Mouse (Mus musculus): ENCODE data around the gene Ap3b1. TPM values are rescaled to one million over a fixed set of nuclear protein-coding genes. Genes with fewer than 3 reads are reported as not detected.

The Ap3b1 gene
- total RNA-seq, 2 experiments from 2014 or later: 24.7 to 29.0 TPM

DNA sequence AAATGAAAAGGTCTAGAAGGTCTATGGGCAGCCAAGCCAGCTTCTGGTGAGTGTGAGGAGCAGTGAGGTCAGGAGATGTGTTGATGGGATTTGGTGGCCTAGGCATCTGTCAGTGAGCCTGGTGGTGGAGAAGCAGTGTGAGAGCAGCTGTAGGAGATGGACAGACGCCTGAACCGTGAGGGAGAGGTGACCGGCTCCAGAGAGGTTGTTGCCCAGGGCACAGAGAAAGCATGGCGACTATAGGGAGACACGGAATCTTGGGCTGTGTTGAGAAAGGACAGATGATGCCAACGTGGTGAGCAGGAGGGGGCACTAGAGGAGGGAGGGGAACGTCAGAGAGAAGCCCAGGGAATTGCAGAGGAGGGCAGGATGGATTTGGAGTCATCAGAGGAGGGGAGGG is 13.3 kb downstream of the Ap3b1 start:
- intact Hi-C loops (cut with DNase I): no loop called here
- DNase-seq: no peak

- intact Hi-C loops (cut with DNase I): no loop called here
- no peak for DNase-seq
Measured at GRCm38 (mm10) chr13:94374131-94374530, 15.4 kb downstream of the Ap3b1 start.

- no peak for DNase-seq
- intact Hi-C loops (cut with DNase I): no loop called here
Measured at GRCm38 (mm10) chr13:94375526-94376390, 17.0 kb downstream of the Ap3b1 start.

DNA sequence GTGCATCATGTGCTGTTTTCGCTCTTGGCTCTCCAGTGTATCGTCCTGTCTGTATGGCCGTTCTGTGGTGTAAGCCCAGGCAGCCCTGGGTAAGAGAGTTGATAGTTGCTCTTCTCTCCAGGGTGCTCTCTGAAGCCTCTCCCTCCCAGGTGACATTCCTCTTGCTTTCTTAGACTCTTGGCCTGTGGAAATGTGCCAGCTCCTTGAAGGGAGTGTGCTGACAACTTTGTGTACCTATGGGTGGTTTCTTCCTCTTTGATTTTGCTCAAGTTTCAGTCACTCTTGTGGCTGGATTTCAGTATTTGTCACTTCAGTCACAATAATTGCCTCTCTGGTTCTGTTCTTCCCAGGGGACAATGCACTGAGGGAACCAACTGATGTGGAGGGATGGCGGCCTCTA is 20.2 kb downstream of the Ap3b1 start:
- intact Hi-C loops (cut with DNase I): no loop called here
- DNase-seq: no peak

DNA sequence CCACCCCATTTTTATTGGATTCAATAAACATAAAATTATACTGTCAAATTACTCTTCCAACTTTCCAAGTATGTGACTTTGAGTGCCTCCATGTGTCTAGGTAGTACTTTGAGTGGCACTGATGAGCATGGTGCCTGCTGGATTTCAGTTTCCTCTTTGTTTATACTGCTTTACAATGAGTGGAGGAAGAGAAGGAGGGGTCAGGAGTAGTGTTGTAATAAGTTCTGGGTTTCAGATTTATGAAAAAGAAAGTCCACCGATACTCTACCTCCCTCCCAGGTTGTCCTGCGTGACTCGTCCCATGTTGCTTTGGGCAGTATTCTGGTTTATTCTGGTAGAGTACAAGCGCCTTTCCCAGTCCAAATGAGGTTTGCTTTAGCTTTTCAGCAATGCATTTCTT is 22.7 kb downstream of the Ap3b1 start:
- no peak for DNase-seq
- intact Hi-C loops (cut with DNase I): loop anchor here (1.0 to 10.0 kb wide), 3 partner anchors 181 to 560 kb away; no protein-coding TSS in a partner anchor

- intact Hi-C loops (cut with DNase I): loop anchor here (1.0 to 10.0 kb wide), 3 partner anchors 180 to 559 kb away; no protein-coding TSS in a partner anchor
- DNase-seq: no peak
Measured at GRCm38 (mm10) chr13:94381829-94382675, 23.3 kb downstream of the Ap3b1 start.

DNA sequence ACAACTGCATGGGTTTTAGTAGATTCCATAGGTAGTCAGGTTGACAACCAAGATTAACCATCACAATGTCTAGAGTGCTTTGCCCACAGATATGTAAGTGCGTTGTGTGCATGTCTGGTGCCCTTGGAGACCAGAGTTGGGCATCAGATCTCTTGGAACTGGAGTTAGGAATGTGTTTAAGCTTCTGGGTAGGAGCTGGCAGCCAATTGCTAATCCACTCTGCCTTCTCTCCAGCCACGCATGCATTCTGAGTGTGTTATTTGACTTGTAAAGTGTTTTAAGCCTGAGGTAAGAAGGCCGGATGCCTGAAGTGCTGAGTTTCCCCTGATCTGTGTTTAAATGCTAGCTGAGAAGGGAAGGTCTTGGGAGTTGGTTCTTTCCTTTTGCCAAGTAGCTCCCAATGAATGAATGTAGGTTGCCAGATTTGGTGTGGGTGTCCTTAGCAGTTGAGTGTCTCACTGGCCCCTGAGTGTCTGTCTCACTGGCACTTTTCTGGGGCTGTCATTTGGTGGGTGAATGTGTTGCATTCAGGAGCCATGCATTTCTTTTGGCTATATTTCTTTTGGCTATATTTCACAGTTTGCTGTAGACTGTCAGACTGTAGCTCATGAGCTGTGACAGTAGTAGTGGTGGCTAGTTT is 26.3 kb downstream of the Ap3b1 start:
- intact Hi-C loops (cut with DNase I): loop anchor here (5.0 to 10.0 kb wide), 2 partner anchors 177 to 480 kb away; no protein-coding TSS in a partner anchor
- DNase-seq: no peak

DNA sequence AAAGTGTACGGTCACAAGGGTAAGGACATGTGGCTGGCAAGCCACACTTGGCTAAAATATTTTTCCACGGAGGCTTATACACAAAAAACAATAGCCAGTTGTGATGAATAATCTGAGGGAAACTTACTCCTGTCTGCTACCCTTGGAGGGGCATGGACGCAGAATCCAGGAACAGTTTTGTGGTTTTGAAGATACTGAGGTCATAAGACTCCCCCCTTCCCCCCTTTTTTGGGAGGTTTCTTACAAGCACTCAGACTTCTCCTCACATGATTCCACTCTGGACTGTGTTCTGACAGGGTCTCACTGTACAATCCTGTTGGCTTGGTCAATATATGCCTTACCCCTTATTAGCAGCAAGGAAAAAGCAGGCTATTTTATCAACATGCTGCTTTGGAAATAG is 29.8 kb downstream of the Ap3b1 start:
- DNase-seq: no peak

DNA sequence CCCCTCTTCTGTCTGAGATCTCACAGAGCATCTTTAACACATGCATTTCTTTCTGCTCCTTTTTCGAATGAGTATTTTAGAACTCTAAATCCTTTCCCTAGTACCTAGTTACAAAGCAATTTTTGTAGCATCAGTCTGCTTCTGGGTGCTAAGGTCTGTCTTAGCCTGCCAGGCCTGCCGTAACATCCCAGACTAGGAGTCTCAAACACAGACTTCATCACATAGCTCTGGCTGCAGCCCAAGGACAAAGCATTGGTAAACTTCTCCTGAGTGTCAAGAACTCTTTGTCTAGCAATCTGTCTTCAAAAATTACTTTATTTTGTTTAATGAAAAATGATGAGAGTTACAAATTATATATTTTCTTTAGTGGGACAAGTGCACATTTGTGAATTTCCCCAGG is 30.8 kb downstream of the Ap3b1 start:
- intact Hi-C loops (cut with DNase I): loop anchor here (10.0 kb wide), 1 partner anchor 475 kb away; no protein-coding TSS in a partner anchor
- DNase-seq: no peak

More for the DNA sequence above, 29.8 kb downstream of the Ap3b1 start:
- intact Hi-C loops (cut with DNase I): loop anchor here (10.0 kb wide), 1 partner anchor 476 kb away; no protein-coding TSS in a partner anchor

GRCm38 (mm10) chr13:94392282-94392681 is 33.5 kb downstream of the Ap3b1 start:
- intact Hi-C loops (cut with DNase I): no loop called here
- no peak for DNase-seq

DNA sequence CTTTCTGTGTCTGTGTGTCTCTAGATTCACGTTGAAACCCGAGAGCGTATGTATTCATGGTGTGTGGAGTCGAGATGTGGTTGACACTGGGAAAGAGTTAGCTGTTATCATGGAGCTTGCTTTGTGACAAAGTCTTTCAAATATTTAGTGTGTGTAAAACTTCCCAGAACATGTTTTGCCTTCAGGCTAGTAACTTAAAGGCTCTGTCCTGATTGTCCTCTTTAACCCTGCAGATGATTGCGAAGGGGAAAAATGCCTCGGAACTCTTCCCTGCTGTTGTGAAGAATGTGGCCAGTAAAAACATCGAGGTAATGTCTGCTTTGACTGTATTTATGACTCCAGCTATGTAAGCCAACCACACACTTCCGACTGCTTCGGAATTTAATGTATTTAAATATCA is 35.7 kb downstream of the Ap3b1 start:
- intact Hi-C loops (cut with DNase I): no loop called here

GRCm38 (mm10) chr13:94395763-94396162 is 37.0 kb downstream of the Ap3b1 start:
- intact Hi-C loops (cut with DNase I): loop anchor here (5.0 kb wide), 1 partner anchor 47 kb away; no protein-coding TSS in a partner anchor
- DNase-seq: peak in 1 of 2 experiments; percentile 27

More for the DNA sequence above, 35.7 kb downstream of the Ap3b1 start:
- no peak for DNase-seq

- DNase-seq: no peak
- intact Hi-C loops (cut with DNase I): loop anchor here (5.0 kb wide), 1 partner anchor 46 kb away; no protein-coding TSS in a partner anchor
Measured at GRCm38 (mm10) chr13:94396392-94396920, 37.7 kb downstream of the Ap3b1 start.

DNA sequence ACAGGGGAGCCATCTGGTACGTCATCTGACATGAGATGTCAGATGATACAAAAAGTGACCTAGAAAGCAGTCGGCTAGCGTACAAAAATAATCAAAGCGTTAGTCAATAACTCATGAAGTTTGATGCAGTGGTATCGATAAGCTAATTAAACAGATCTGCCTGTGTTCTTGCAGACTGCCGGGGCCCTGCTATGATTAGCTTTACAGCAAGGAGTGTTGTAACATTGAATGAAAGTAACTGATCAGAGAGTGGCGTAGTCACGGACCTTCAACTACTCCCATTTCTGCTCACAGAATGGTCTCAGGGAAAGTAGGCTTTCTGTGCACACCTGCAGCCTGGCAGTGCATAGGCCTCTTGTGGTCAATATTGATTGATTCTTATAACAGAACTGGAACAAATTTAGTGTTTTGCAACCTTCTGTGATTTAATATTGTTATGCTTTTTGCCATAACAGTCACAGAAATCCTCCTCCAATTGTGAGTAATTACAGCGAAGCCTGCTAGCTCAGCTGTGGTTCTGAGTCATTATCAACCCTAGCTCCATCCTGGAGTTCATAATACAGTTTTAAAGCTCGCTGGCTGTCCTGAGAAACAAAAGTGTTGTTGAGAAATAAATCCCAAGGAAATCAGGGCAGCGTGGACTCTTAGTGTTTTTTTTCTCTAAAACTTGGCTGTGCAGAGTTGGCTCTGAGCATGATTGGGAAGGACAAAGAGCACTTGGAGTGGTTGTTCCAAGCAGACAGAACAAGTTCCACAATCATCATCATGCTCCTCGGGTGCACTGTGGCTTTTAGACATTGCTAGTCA is 40.0 kb downstream of the Ap3b1 start:
- DNase-seq: no peak
- intact Hi-C loops (cut with DNase I): loop anchor here (5.0 kb wide), 1 partner anchor 44 kb away; no protein-coding TSS in a partner anchor

- intact Hi-C loops (cut with DNase I): no loop called here
- no peak for DNase-seq
Measured at GRCm38 (mm10) chr13:94400465-94400864, 41.7 kb downstream of the Ap3b1 start.

DNA sequence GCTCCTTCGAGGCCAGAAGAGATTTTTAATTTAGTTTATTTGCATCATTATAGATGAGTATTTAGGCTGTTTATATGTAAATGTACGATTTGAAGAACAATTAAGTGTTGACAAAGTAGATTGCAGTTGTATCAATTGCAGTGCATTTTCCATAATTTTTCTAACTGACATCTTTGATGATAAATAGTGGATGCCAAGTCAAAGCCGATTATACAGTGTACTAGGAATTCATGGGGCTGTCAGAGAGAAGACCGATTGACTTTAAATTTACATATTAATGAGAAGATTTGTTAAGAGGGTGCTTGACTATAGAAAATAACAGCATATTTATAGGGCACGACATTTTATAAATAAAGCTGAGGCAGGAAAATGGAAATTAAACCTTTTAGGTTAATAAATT is 64.8 kb downstream of the Ap3b1 start:
- intact Hi-C loops (cut with DNase I): no loop called here
- no peak for DNase-seq

GRCm38 (mm10) chr13:94429567-94429966 is 70.8 kb downstream of the Ap3b1 start:
- DNase-seq: no peak
- intact Hi-C loops (cut with DNase I): no loop called here

DNA sequence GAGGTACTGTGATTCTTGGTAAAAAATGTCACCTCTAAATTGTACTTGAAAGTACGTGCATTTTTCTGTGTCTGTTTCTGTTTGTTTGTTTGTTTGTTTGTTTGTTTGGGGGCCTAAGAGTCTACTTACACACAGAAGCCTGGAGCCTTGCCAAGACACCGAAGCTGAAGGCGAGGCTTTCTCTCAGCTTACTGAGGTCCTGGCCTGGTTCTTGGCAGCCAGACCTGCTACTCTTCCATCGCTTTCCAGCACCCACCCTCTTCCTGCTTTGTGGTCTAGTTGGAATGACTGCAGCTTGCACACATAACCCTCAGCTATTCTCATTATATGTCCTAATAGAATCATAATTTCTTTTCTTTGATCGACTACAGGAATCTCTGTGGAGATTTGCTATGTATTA is 80.6 kb downstream of the Ap3b1 start:
- intact Hi-C loops (cut with DNase I): no loop called here

DNA sequence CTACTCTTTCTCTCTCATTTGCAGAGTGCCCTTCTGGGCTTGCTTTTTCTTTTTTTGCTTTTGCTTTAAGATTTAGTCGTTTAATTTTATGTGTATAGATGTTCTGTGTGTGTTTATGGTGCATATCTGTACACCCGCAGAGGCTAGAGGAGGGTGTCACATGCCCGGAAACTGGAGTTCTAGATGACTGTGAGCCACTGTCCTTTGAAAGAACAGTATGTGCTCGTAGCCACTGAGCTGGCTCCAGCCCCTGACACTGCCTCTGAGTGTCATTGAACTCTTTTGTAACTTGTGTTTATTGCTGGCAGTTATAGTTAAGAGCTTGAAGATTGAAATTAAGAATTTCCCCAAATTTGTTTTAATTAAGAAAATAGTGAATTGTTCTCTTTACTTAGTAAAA is 82.4 kb downstream of the Ap3b1 start:
- intact Hi-C loops (cut with DNase I): loop anchor here (5.0 kb wide), 1 partner anchor 44 kb away; no protein-coding TSS in a partner anchor
- peak in 1 of 2 experiments; percentile 12 for DNase-seq

More for the DNA sequence above, 80.6 kb downstream of the Ap3b1 start:
- peak in 1 of 2 experiments; percentile 13 for DNase-seq

Data from heart, postnatal 36 days (tissue).